15 mouse cellular contexts compared by ENCODE assay signal in genomic region chr9:40571280-40571679, GRCm38 (mm10).
"Had no signal": no experiment of that assay in that cellular context is flagged by ENCODE, and none has a peak within 500 bp of the region (broad histone marks: within the 10 kb centered on the region; RNA-seq: fewer than 3 reads in every experiment).

No protein-coding gene starts in this region.

- H3K27me3 ChIP-seq: limb, embryonic 12.5 days; midbrain, embryonic 13.5 days; neural tube, embryonic 12.5 days; stomach, embryonic 15.5 days had no signal

- ATAC-seq: midbrain, embryonic 13.5 days had no signal

- H3K4me3 ChIP-seq: limb, embryonic 12.5 days; midbrain, embryonic 13.5 days; neural tube, embryonic 12.5 days; stomach, embryonic 15.5 days had no signal

- H3K36me3 ChIP-seq: limb, embryonic 12.5 days; midbrain, embryonic 13.5 days; neural tube, embryonic 12.5 days; stomach, embryonic 15.5 days had no signal

- DNase-seq: kidney, adult 18-20 months; layer of hippocampus, adult 9-11 months; liver; lung, adult 2 months; lung, postnatal 10 days; retina, postnatal 1 day; right cerebral cortex, postnatal 14 days; thymus, adult 2 months; thymus, postnatal 36 days had no signal

- H3K4me2 ChIP-seq: limb, embryonic 12.5 days; midbrain, embryonic 13.5 days; neural tube, embryonic 12.5 days; stomach, embryonic 15.5 days had no signal

- H3K9me3 ChIP-seq: limb, embryonic 12.5 days; midbrain, embryonic 13.5 days; neural tube, embryonic 12.5 days; stomach, embryonic 15.5 days had no signal

- H3K9ac ChIP-seq: limb, embryonic 12.5 days; liver, embryonic 14.5 days; midbrain, embryonic 13.5 days; neural tube, embryonic 12.5 days; stomach, embryonic 15.5 days had no signal

- H3K27ac ChIP-seq: limb, embryonic 12.5 days; liver, embryonic 14.5 days; macrophage; midbrain, embryonic 13.5 days; neural tube, embryonic 12.5 days; stomach, embryonic 15.5 days had no signal

- H3K4me1 ChIP-seq: limb, embryonic 12.5 days; midbrain, embryonic 13.5 days; neural tube, embryonic 12.5 days had no signal
